Mouse (Mus musculus) midbrain, embryonic 13.5 days (tissue): ENCODE data around the gene Gal3st1. TPM values are rescaled to one million over a fixed set of nuclear protein-coding genes. Genes with fewer than 3 reads are reported as not detected.

Experiments used
- ATAC-seq: fragments of 200-750 bp; cut with Nextera tagmentation; 2 replicates; pipeline ENCODE4 v1.8.0; 2017; ENCODE audit warnings: mild to moderate bottlenecking, moderate TSS enrichment, moderate library complexity
- H3K27ac ChIP-seq: fragments of 300-500 bp; sonication (generic); 2 replicates; pipeline ENCODE4 v1.5.1; 2015; ENCODE audit warnings: inconsistent platforms, mild to moderate bottlenecking, moderate library complexity
- H3K27me3 ChIP-seq: fragments of 300-500 bp; sonication (generic); 2 replicates; pipeline ENCODE4 v1.6.1; 2015; ENCODE audit warnings: mild to moderate bottlenecking, inconsistent platforms
- H3K36me3 ChIP-seq: fragments of 300-500 bp; sonication (generic); 2 replicates; pipeline ENCODE4 v1.6.1; 2015; ENCODE audit warnings: mild to moderate bottlenecking, inconsistent platforms
- H3K4me1 ChIP-seq: fragments of 300-500 bp; sonication (generic); replicated peaks from 2 replicates; pipeline ENCODE4 v1.6.1; 2015; ENCODE audit warnings: inconsistent platforms
- H3K4me2 ChIP-seq: fragments of 300-500 bp; sonication (generic); replicated peaks from 2 replicates; pipeline ENCODE4 v1.6.1; 2015; ENCODE audit warnings: moderate library complexity, mild to moderate bottlenecking, inconsistent platforms
- H3K4me3 ChIP-seq: fragments of 300-500 bp; sonication (generic); replicated peaks from 2 replicates; pipeline ENCODE4 v1.5.1; 2015; ENCODE audit warnings: mild to moderate bottlenecking, inconsistent platforms
- H3K9ac ChIP-seq: fragments of 300-500 bp; sonication (generic); replicated peaks from 2 replicates; pipeline ENCODE4 v1.6.1; 2015; ENCODE audit warnings: mild to moderate bottlenecking, inconsistent platforms
- H3K9me3 ChIP-seq: fragments of 300-500 bp; sonication (generic); 2 replicates; pipeline ENCODE4 v1.6.1; 2016; ENCODE audit warnings: mild to moderate bottlenecking, inconsistent platforms
- WGBS: fragments of 180-500 bp; shearing (Covaris S2); methylation state at CpG from one replicate; pipeline ENCODE4 v1.1.7; 2015; 5-methylcytosine and 5-hydroxymethylcytosine counted together
- polyA plus RNA-seq: library from polyadenylated mRNA; unstranded; fragments of >200 nt; fragmentation: Nextera tagmentation; extraction: Ambion mirVana; gene quantifications from 2 replicates; pipeline ENCODE4 v1.2.1, GENCODE M21; 2015

Gene Gal3st1
- polyA plus RNA-seq, 1 experiment from 2014 or later: 1.5 TPM

DNA sequence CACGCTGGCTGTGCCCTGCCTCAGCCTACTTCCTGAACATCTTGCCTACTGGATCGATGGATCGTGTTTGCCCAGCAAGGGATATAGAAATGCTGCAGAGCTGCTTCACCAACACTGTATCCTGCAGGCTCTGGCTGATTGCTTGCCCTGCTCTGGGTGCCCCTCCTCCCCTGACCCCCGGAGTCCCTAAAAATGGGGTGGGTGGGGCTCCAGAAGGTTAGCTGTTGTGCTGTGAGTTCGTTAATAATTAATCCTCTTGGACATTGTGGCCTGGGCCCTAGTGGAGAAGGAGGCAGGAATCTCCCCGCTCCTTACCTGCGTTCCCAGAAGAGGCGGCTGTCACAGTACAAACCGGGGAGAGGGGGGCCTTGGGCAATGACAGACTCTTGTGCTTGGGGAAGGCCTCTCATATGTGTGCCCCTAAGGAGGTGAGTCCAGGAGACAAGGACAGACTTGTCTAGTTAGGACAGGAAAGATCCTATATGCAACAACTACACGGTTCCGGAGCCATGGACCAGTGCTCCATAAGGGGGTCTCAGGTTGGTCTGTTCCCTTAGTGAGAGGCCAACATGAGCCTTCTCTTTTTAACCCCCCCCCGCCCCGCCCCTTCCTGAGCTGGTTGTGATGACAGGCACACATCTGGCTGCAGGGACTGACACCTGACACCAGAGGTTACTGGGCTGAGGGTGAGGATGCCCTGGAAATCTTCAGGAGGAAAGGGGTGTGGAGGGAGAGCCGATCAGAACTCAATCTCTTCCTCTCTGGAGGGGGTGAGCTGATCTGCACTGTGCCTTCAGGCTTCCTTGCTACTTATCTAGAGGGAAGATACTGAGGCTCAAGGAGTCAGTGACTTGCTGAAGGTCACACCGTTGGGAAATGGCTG is 668 bp downstream of the Gal3st1 start:
- no peaks in the 10 kb centered on the region for H3K9me3 ChIP-seq
- ATAC-seq: peak; percentile 69
- no peak overlapping the region for H3K27ac ChIP-seq
- H3K4me3 ChIP-seq: peak overlapping the region; percentile 41
- H3K36me3 ChIP-seq: peaks cover 20% of the 10 kb centered on the region
- H3K27me3 ChIP-seq: peaks cover 29% of the 10 kb centered on the region
- peak overlapping the region; percentile 63 for H3K4me2 ChIP-seq
- peak overlapping the region; percentile 66 for H3K9ac ChIP-seq
- WGBS: 12% methylated on average over 15 of the region's 15 CpGs
- peaks cover 12% of the 10 kb centered on the region for H3K4me1 ChIP-seq

- Histone ChIP-seq H3K4me1 (no peaks in the 10 kb centered on the region), H3K4me2 (no peak overlapping the region), H3K36me3 (no peaks in the 10 kb centered on the region), H3K9me3 (no peaks in the 10 kb centered on the region), H3K4me3 (no peak overlapping the region), H3K27me3 (peaks cover 5% of the 10 kb centered on the region), H3K27ac (no peak overlapping the region), H3K9ac (no peak overlapping the region)
- ATAC-seq: no peak
- WGBS: 37% methylated on average over 3 of the region's 3 CpGs
These were observed 6.3 kb downstream of the Gal3st1 start for GRCm38 (mm10) chr11:3989748-3990147.

DNA sequence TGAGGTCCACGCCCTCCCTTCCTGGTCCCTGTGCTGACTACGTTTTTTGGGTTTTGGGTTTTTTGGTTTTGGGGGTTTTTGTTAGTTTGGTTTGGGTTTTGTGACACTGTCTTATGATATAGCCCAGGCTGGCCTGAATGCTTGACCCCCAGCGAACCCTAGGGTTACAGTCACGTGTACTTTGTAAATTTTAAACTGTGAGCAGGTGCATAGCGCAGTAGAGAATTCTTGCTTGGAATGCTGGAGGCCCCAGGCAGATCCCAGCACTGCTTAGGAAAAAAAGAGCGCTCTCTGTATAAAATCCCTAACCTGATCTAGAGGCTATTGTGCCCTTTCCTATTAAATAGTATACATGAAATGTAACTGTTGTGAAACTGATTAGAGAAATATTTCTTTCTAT is 9.7 kb downstream of the Gal3st1 start:
- H3K27me3 ChIP-seq: peaks cover 17% of the 10 kb centered on the region
- ATAC-seq: no peak
- 76% methylated on average over 6 of the region's 6 CpGs for WGBS
- no peak overlapping the region for H3K4me2 ChIP-seq
- no peak overlapping the region for H3K27ac ChIP-seq
- no peaks in the 10 kb centered on the region for H3K36me3 ChIP-seq
- H3K9ac ChIP-seq: no peak overlapping the region
- no peaks in the 10 kb centered on the region for H3K9me3 ChIP-seq
- peaks cover 5% of the 10 kb centered on the region; the same call in 1 of the 2 replicates for H3K4me1 ChIP-seq
- H3K4me3 ChIP-seq: no peak overlapping the region

DNA sequence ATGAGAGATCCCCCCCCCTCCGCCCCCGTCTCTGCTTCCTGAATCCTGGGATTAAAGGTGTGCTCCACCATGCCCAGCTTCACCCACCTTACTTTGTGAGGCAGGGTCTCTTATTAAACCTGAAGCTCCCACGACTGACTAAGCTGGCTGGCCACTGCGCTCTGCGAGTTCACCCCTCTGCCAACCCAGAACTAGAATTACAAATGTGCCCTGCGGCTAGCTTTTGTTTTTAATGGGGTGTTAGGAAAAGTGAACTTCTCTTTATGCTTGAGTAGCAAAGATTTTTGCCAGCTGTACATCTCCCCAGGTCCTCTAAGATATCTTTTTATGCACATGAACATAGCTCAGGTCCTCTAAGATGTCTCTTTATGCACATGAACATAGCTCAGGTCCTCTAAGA is 10.5 kb downstream of the Gal3st1 start:
- no peak for ATAC-seq
- H3K9me3 ChIP-seq: no peaks in the 10 kb centered on the region
- peaks cover 8% of the 10 kb centered on the region; the same call in 1 of the 2 replicates for H3K4me1 ChIP-seq
- 77% methylated on average over 6 of the region's 6 CpGs for WGBS
- no peaks in the 10 kb centered on the region for H3K36me3 ChIP-seq
- H3K27me3 ChIP-seq: peaks cover 25% of the 10 kb centered on the region
- H3K4me3 ChIP-seq: no peak overlapping the region
- no peak overlapping the region for H3K9ac ChIP-seq
- no peak overlapping the region for H3K27ac ChIP-seq
- no peak overlapping the region for H3K4me2 ChIP-seq

DNA sequence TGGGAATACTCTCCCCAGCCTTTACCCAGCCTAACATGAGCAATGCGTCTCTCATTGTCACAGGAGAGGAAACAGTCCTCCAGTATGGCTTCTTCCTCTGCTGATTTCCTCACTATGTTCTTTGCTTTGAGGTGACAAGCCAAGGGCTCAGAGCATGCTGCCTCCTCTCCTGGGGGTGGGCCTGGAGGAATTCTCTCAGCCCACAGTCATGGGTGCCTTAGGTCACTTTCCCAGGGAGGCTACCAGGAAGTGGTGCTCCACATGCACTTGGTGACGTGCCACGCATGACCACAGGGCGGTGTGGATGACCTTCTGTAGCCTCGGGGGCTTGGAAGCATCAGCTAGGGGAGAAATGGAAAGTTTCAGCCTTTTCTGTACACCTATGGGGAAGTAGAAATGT is 12.1 kb downstream of the Gal3st1 start:
- H3K4me2 ChIP-seq: no peak overlapping the region
- H3K4me1 ChIP-seq: peaks cover 8% of the 10 kb centered on the region; the same call in 1 of the 2 replicates
- peaks cover 40% of the 10 kb centered on the region for H3K27me3 ChIP-seq
- H3K4me3 ChIP-seq: no peak overlapping the region
- no peak overlapping the region for H3K9ac ChIP-seq
- H3K36me3 ChIP-seq: no peaks in the 10 kb centered on the region
- 88% methylated on average over 5 of the region's 5 CpGs for WGBS
- H3K27ac ChIP-seq: no peak overlapping the region
- no peak for ATAC-seq
- no peaks in the 10 kb centered on the region for H3K9me3 ChIP-seq

DNA sequence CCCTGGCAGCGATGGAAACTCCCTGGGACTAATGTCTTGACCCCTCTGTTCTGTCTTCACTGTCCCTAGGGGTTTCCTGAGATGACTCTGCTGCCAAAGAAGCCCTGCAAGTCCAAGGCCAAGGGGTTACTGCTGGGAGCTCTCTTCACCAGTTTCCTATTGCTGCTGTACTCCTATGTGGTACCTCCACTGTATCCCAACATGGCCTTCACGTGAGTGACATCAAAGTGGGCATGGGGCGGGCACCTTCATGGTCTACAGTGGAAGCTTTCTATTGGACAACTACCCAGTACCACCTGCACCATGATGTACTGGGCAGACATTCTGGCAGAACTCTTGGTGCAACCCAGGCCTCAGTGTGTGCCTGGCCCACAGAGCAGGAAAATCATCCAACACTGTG is 13.4 kb downstream of the Gal3st1 start:
- H3K27ac ChIP-seq: no peak overlapping the region
- H3K4me3 ChIP-seq: no peak overlapping the region
- H3K27me3 ChIP-seq: peaks cover 45% of the 10 kb centered on the region
- H3K9ac ChIP-seq: no peak overlapping the region
- peaks cover 8% of the 10 kb centered on the region; the same call in 1 of the 2 replicates for H3K4me1 ChIP-seq
- H3K36me3 ChIP-seq: no peaks in the 10 kb centered on the region
- no peaks in the 10 kb centered on the region for H3K9me3 ChIP-seq
- WGBS: 80% methylated on average over 3 of the region's 3 CpGs
- no peak for ATAC-seq
- no peak overlapping the region for H3K4me2 ChIP-seq

GRCm38 (mm10) chr11:3997978-3998720 is 14.7 kb downstream of the Gal3st1 start:
- Histone ChIP-seq H3K9ac (0 out of 2 replicates have a peak overlapping the region, but pooled peaks have one; percentile 23), H3K4me1 (peaks cover 8% of the 10 kb centered on the region; the same call in 1 of the 2 replicates), H3K4me3 (peak overlapping the region; percentile 30), H3K27ac (no peak overlapping the region), H3K9me3 (no peaks in the 10 kb centered on the region), H3K36me3 (no peaks in the 10 kb centered on the region), H3K4me2 (peak overlapping the region; percentile 49), H3K27me3 (peaks cover 45% of the 10 kb centered on the region)
- 7% methylated on average over 66 of the region's 66 CpGs for WGBS
- no peak for ATAC-seq

GRCm38 (mm10) chr11:3999547-3999946 is 16.1 kb downstream of the Gal3st1 start:
- H3K9me3 ChIP-seq: no peaks in the 10 kb centered on the region
- no peak overlapping the region for H3K4me3 ChIP-seq
- no peak for ATAC-seq
- no peaks in the 10 kb centered on the region for H3K36me3 ChIP-seq
- WGBS: 90% methylated on average over 5 of the region's 5 CpGs
- H3K4me1 ChIP-seq: peaks cover 8% of the 10 kb centered on the region; the same call in 1 of the 2 replicates
- no peak overlapping the region for H3K4me2 ChIP-seq
- H3K27me3 ChIP-seq: peaks cover 45% of the 10 kb centered on the region
- H3K27ac ChIP-seq: no peak overlapping the region
- H3K9ac ChIP-seq: no peak overlapping the region

DNA sequence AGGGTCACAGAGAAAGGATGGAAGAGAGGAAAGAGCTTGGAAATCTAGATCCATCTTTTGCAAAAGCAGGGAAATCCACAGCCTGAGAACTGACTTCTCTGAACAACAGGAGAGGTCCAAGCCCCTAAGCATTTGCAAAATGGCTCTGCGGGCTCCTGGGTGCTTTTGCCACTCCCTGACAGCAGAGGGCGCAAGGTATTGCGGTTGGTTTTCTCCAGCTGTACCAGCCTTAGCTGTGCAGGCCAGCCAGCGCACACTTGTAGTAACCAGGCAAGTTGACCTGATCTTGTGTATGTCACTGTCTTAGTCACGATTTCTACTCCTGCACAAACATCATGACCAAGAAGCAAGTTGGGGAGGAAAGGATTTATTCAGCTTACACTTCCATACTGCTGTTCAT is 18.2 kb downstream of the Gal3st1 start:
- ATAC-seq: 0 out of 2 replicates have a peak, but pooled peaks have one; percentile 53
- Histone ChIP-seq H3K27me3 (peaks cover 43% of the 10 kb centered on the region), H3K4me1 (peaks cover 8% of the 10 kb centered on the region; the same call in 1 of the 2 replicates), H3K4me3 (no peak overlapping the region), H3K36me3 (no peaks in the 10 kb centered on the region), H3K4me2 (no peak overlapping the region), H3K27ac (no peak overlapping the region), H3K9ac (no peak overlapping the region), H3K9me3 (no peaks in the 10 kb centered on the region)
- WGBS: 11% methylated on average over 5 of the region's 5 CpGs

DNA sequence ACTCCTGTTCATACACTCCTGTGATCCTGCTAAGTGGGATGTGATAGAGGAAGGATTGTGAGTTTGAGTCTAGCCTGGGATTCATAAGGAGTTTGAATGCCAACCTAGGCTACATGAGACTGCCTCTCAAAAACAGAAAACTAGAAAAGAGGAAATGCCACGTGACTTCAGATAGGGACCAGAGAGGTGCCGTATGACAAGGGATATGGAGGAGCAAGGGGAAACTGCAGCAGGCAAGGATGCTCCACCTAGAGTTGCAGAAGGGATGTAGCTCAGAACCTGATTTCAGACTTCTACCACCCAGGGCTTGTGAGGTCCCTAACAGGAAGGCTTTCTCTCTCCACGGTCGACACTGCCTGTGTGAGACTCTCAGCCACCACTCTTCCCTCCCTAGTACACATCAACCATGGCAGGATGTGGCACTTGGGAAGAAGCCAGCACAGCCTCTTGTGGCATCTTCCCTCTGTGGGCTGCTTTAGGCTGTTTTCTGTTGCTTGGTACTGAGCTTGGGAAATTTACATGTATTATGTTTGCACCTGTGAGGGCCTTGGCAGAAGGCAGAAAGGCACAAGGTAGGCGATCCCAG is 21.9 kb downstream of the Gal3st1 start:
- WGBS: 79% methylated on average over 5 of the region's 5 CpGs
- no peak overlapping the region for H3K4me2 ChIP-seq
- peaks cover 7% of the 10 kb centered on the region for H3K27me3 ChIP-seq
- no peaks in the 10 kb centered on the region for H3K36me3 ChIP-seq
- no peak overlapping the region for H3K27ac ChIP-seq
- no peaks in the 10 kb centered on the region for H3K9me3 ChIP-seq
- no peak overlapping the region for H3K9ac ChIP-seq
- ATAC-seq: no peak
- no peaks in the 10 kb centered on the region for H3K4me1 ChIP-seq
- no peak overlapping the region for H3K4me3 ChIP-seq

- no peak overlapping the region for H3K9ac ChIP-seq
- no peak overlapping the region for H3K4me2 ChIP-seq
- no peaks in the 10 kb centered on the region for H3K4me1 ChIP-seq
- H3K27ac ChIP-seq: no peak overlapping the region
- no peaks in the 10 kb centered on the region for H3K9me3 ChIP-seq
- no peaks in the 10 kb centered on the region for H3K27me3 ChIP-seq
- WGBS: 81% methylated on average over 3 of the region's 3 CpGs
- H3K4me3 ChIP-seq: no peak overlapping the region
- no peak for ATAC-seq
- H3K36me3 ChIP-seq: no peaks in the 10 kb centered on the region
These were observed 23.0 kb downstream of the Gal3st1 start for GRCm38 (mm10) chr11:4006462-4006861.

- no peaks in the 10 kb centered on the region for H3K4me1 ChIP-seq
- no peak overlapping the region for H3K9ac ChIP-seq
- H3K4me2 ChIP-seq: no peak overlapping the region
- no peak for ATAC-seq
- 44% methylated on average over 1 of the region's 1 CpGs for WGBS
- H3K27me3 ChIP-seq: no peaks in the 10 kb centered on the region
- H3K27ac ChIP-seq: no peak overlapping the region
- no peaks in the 10 kb centered on the region for H3K36me3 ChIP-seq
- no peak overlapping the region for H3K4me3 ChIP-seq
- 0 out of 2 replicates have a peak, but pooled peaks cover 10% of the 10 kb centered on the region for H3K9me3 ChIP-seq
These were observed 29.2 kb downstream of the Gal3st1 start for GRCm38 (mm10) chr11:4012616-4013015.
